Mouse (Mus musculus): ENCODE results near the gene Rnf169.

Gene Rnf169

GRCm38 (mm10) chr7:99893967-99894366 is 86.3 kb downstream of the Rnf169 start:
- no peak for DNase-seq (ENCODE audit: low read depth, low spot score)

- no peak for DNase-seq (ENCODE audit: low read depth, low spot score)
Observed at GRCm38 (mm10) chr7:99892351-99892750, 87.9 kb downstream of the Rnf169 start.

- DNase-seq (ENCODE audit: low read depth, low spot score), result no peak
Observed at GRCm38 (mm10) chr7:99891471-99891870, 88.8 kb downstream of the Rnf169 start.

- DNase-seq (ENCODE audit: low read depth, low spot score), result no peak
Observed at GRCm38 (mm10) chr7:99890168-99890755, 90.0 kb downstream of the Rnf169 start.

- DNase-seq (ENCODE audit: low read depth, low spot score), result no peak
Observed at GRCm38 (mm10) chr7:99889175-99889880, 90.9 kb downstream of the Rnf169 start.

GRCm38 (mm10) chr7:99887743-99888142 is 92.5 kb downstream of the Rnf169 start:
- DNase-seq (ENCODE audit: low read depth, low spot score), result no peak

GRCm38 (mm10) chr7:99887230-99887735 is 93.0 kb downstream of the Rnf169 start:
- no peak for DNase-seq (ENCODE audit: low read depth, low spot score)

- no peak for DNase-seq (ENCODE audit: low read depth, low spot score)
Observed at GRCm38 (mm10) chr7:99878254-99878653, 102.0 kb downstream of the Rnf169 start.

GRCm38 (mm10) chr7:99876345-99876744 is 103.9 kb downstream of the Rnf169 start:
- DNase-seq (ENCODE audit: low read depth, low spot score), result peak; percentile 31

GRCm38 (mm10) chr7:99875891-99876290 is 104.4 kb downstream of the Rnf169 start:
- no peak for DNase-seq (ENCODE audit: low read depth, low spot score)

- no peak for DNase-seq (ENCODE audit: low read depth, low spot score)
Observed at GRCm38 (mm10) chr7:99873965-99874364, 106.3 kb downstream of the Rnf169 start.

Measured in WW6 (cell line).